Mouse (Mus musculus): ENCODE measurements at regions not wholly inside any gene's neighbourhood (a gene's known extent, or its start where the extent isn't known, plus 50 kb on each side); places are given as distances from the start of the nearest gene placed in this dataset.
"Not testable (repeated sequence)": the region's sequence is repeated elsewhere in the genome, so short reads cannot be mapped to it uniquely, and the experiment has no call there.

- no peak for DNase-seq
Measured at GRCm38 (mm10) chr10:70866737-70867136, 211.0 kb upstream of the Phyhipl start.

GRCm38 (mm10) chr10:70864650-70865049 is 208.9 kb upstream of the Phyhipl start:
- peak; percentile 14 for DNase-seq

- peak; percentile 41 for DNase-seq
Measured at GRCm38 (mm10) chr10:70862022-70862335, 206.2 kb upstream of the Phyhipl start.

- DNase-seq: peak; percentile 55
Measured at GRCm38 (mm10) chr10:70861131-70862021, 205.6 kb upstream of the Phyhipl start.

- no peak for DNase-seq
Measured at GRCm38 (mm10) chr10:70857155-70857820, 201.5 kb upstream of the Phyhipl start.

- no peak for DNase-seq
Measured at GRCm38 (mm10) chr10:70855948-70856347, 200.2 kb upstream of the Phyhipl start.

- no peak for DNase-seq
Measured at GRCm38 (mm10) chr10:70853614-70854013, 197.8 kb upstream of the Phyhipl start.

GRCm38 (mm10) chr10:70848141-70848540 is 192.4 kb upstream of the Phyhipl start:
- DNase-seq: no peak

GRCm38 (mm10) chr10:70847341-70847882 is 191.6 kb upstream of the Phyhipl start:
- no peak for DNase-seq

- DNase-seq: no peak
Measured at GRCm38 (mm10) chr10:70846281-70847168, 190.8 kb upstream of the Phyhipl start.

GRCm38 (mm10) chr10:70843848-70844247 is 188.1 kb upstream of the Phyhipl start:
- peak; percentile 28 for DNase-seq

- no peak for DNase-seq
Measured at GRCm38 (mm10) chr10:70842176-70842838, 186.5 kb upstream of the Phyhipl start.

- not testable (repeated sequence) for DNase-seq
Measured at GRCm38 (mm10) chr10:70841179-70841578, 185.4 kb upstream of the Phyhipl start.

- DNase-seq: no peak
Measured at GRCm38 (mm10) chr10:70838147-70838546, 182.4 kb upstream of the Phyhipl start.

GRCm38 (mm10) chr10:70837326-70837725 is 181.6 kb upstream of the Phyhipl start:
- peak; percentile 17 for DNase-seq

GRCm38 (mm10) chr10:70832616-70833015 is 176.9 kb upstream of the Phyhipl start:
- no peak for DNase-seq

- DNase-seq: peak; percentile 57
Measured at GRCm38 (mm10) chr10:70828217-70828616, 172.5 kb upstream of the Phyhipl start.

GRCm38 (mm10) chr10:70827522-70827921 is 171.8 kb upstream of the Phyhipl start:
- DNase-seq: peak; percentile 54

- DNase-seq: peak; percentile 64
Measured at GRCm38 (mm10) chr10:70826706-70827105, 170.9 kb upstream of the Phyhipl start.

- DNase-seq: peak; percentile 68
Measured at GRCm38 (mm10) chr10:70825451-70825850, 169.7 kb upstream of the Phyhipl start.

GRCm38 (mm10) chr10:70824461-70824860 is 168.7 kb upstream of the Phyhipl start:
- peak; percentile 97 for DNase-seq

GRCm38 (mm10) chr10:70819951-70820350 is 164.2 kb upstream of the Phyhipl start:
- no peak for DNase-seq

Measured in heart, adult 11 months (tissue).